Mouse (Mus musculus) heart, embryonic 11.5 days (tissue): ENCODE data around the gene Ntng1. TPM values are rescaled to one million over a fixed set of nuclear protein-coding genes. Genes with fewer than 3 reads are reported as not detected.

ENCODE experiments used
- polyA plus RNA-seq: library from polyadenylated mRNA; unstranded; fragments of >200 nt; fragmentation: Nextera tagmentation; extraction: Ambion mirVana; gene quantifications from 2 replicates; pipeline ENCODE4 v1.2.1, GENCODE M21; 2014

Ntng1 gene
- polyA plus RNA-seq, 1 experiment from 2014 or later: 0.62 TPM

Other genes starting within 250 kb of the Ntng1 start
- 18.5 and 18.6 TPM in 2 replicates for gene Prmt6, start 107.0 kb upstream of the Ntng1 start, polyA plus RNA-seq